Mouse (Mus musculus): ENCODE measurements around the gene Sh2d3c.

Gene Sh2d3c

GRCm38 (mm10) chr2:32752181-32752580 is 31.3 kb downstream of the Sh2d3c start:
- in situ Hi-C loops (cut with MboI) = no loop called here

- in situ Hi-C loops (cut with MboI) = loop anchor here (5.0 kb wide), 1 partner anchor 44 kb away; the partner anchor contains the start of gene Cdk9
These were observed 35.8 kb downstream of the Sh2d3c start for GRCm38 (mm10) chr2:32756674-32757055.

- in situ Hi-C loops (cut with MboI) = loop anchor here (5.0 kb wide), 1 partner anchor 45 kb away; the partner anchor contains the start of gene Cdk9
These were observed 36.4 kb downstream of the Sh2d3c start, which contains the start of gene Tor2a for GRCm38 (mm10) chr2:32757056-32757845. Tor2a (plus strand) TSS chr2:32757234.

GRCm38 (mm10) chr2:32758503-32758902 is 37.6 kb downstream of the Sh2d3c start:
- in situ Hi-C loops (cut with MboI) = loop anchor here (5.0 kb wide), 1 partner anchor 46 kb away; the partner anchor contains the start of gene Cdk9

GRCm38 (mm10) chr2:32759001-32759400 is 38.1 kb downstream of the Sh2d3c start:
- in situ Hi-C loops (cut with MboI) = loop anchor here (5.0 kb wide), 1 partner anchor 47 kb away; the partner anchor contains the start of gene Cdk9

GRCm38 (mm10) chr2:32761361-32761760 is 40.5 kb downstream of the Sh2d3c start:
- in situ Hi-C loops (cut with MboI) = no loop called here

- in situ Hi-C loops (cut with MboI) = no loop called here
These were observed 41.0 kb downstream of the Sh2d3c start for GRCm38 (mm10) chr2:32761859-32762258.

GRCm38 (mm10) chr2:32763353-32763752 is 42.5 kb downstream of the Sh2d3c start:
- in situ Hi-C loops (cut with MboI) = no loop called here

GRCm38 (mm10) chr2:32767241-32767640 is 46.4 kb downstream of the Sh2d3c start:
- in situ Hi-C loops (cut with MboI) = no loop called here

GRCm38 (mm10) chr2:32768661-32769285 is 47.9 kb downstream of the Sh2d3c start:
- in situ Hi-C loops (cut with MboI) = no loop called here

- in situ Hi-C loops (cut with MboI) = no loop called here
These were observed 48.7 kb downstream of the Sh2d3c start for GRCm38 (mm10) chr2:32769327-32770085.

- in situ Hi-C loops (cut with MboI) = no loop called here
These were observed 51.0 kb downstream of the Sh2d3c start for GRCm38 (mm10) chr2:32771886-32772285.

GRCm38 (mm10) chr2:32772626-32773279 is 51.9 kb downstream of the Sh2d3c start:
- in situ Hi-C loops (cut with MboI) = no loop called here

GRCm38 (mm10) chr2:32775359-32776074 is 54.7 kb downstream of the Sh2d3c start, which contains the start of the genes Ttc16 and Ptrh1:
Ttc16 (minus strand) TSS chr2:32775633.
Ptrh1 (plus strand) TSS chr2:32775786.
- in situ Hi-C loops (cut with MboI) = no loop called here

- in situ Hi-C loops (cut with MboI) = no loop called here
These were observed 55.3 kb downstream of the Sh2d3c start for GRCm38 (mm10) chr2:32776192-32776591.

GRCm38 (mm10) chr2:32778081-32778480 is 57.2 kb downstream of the Sh2d3c start:
- in situ Hi-C loops (cut with MboI) = no loop called here

- in situ Hi-C loops (cut with MboI) = no loop called here
These were observed 58.3 kb downstream of the Sh2d3c start for GRCm38 (mm10) chr2:32779131-32779530.

- in situ Hi-C loops (cut with MboI) = no loop called here
These were observed 58.9 kb downstream of the Sh2d3c start for GRCm38 (mm10) chr2:32779714-32780113.

GRCm38 (mm10) chr2:32781710-32782109 is 60.9 kb downstream of the Sh2d3c start:
- in situ Hi-C loops (cut with MboI) = no loop called here

GRCm38 (mm10) chr2:32784048-32784681 is 63.3 kb downstream of the Sh2d3c start, which contains the start of gene Cfap157:
Cfap157 (minus strand) TSS chr2:32784428.
- in situ Hi-C loops (cut with MboI) = no loop called here
